11 mouse cellular contexts compared by ENCODE assay signal in genomic region chr10:92333042-92333774, GRCm38 (mm10).
A peak's percentile ranks its signal among the peaks of the same experiment; 100 is the strongest.
DNase-seq lines count a peak whose midpoint lies in the region; ATAC-seq lines count a peak whose summit lies in the region.
"Had no signal": no experiment of that assay in that cellular context is flagged by ENCODE, and none has a peak within 500 bp of the region (broad histone marks: within the 10 kb centered on the region; RNA-seq: fewer than 3 reads in every experiment).

No protein-coding gene starts in this region.

- DNase-seq in right cerebral cortex, adult 2 months (ENCODE audit: low spot score in 2 of 2): peak; percentile 5
- DNase-seq in right cerebral cortex, postnatal 4 days: no peak
- peak; percentile 18 for DNase-seq in forelimb bud, embryonic 11.5 days (ENCODE audit: low read depth, low spot score)
- DNase-seq in adrenal gland, adult 18-20 months (ENCODE audit: low spot score in 2 of 2): no peak
- DNase-seq in kidney, postnatal 25 days: no peak
- DNase-seq: cerebellum, adult 9-10 months; gastrocnemius, postnatal 25 days had no signal

- no peak overlapping the region for H3K9ac ChIP-seq in limb, embryonic 12.5 days (replicated peaks)
- H3K9ac ChIP-seq in stomach, embryonic 15.5 days: no peak overlapping the region
- H3K9ac ChIP-seq: lung, embryonic 15.5 days had no signal

- H3K36me3 ChIP-seq in limb, embryonic 12.5 days: no peaks in the 10 kb centered on the region
- no peaks in the 10 kb centered on the region for H3K36me3 ChIP-seq in stomach, embryonic 15.5 days
- H3K36me3 ChIP-seq: lung, embryonic 15.5 days had no signal

- peak overlapping the region; percentile 56; the same call in 1 of the 2 replicates for H3K27ac ChIP-seq in limb, embryonic 12.5 days
- H3K27ac ChIP-seq in stomach, embryonic 15.5 days: no peak overlapping the region
- H3K27ac ChIP-seq: lung, embryonic 15.5 days had no signal

- no peak overlapping the region for H3K4me2 ChIP-seq in limb, embryonic 12.5 days
- H3K4me2 ChIP-seq in stomach, embryonic 15.5 days: no peak overlapping the region
- H3K4me2 ChIP-seq: lung, embryonic 15.5 days had no signal

- peak; percentile 26; the same call in 1 of the 2 replicates for ATAC-seq in limb, embryonic 12.5 days (ENCODE audit: insufficient number of reproducible peaks, insufficient read depth, low FRiP score, low TSS enrichment, low read depth)
- ATAC-seq in stomach, embryonic 15.5 days (ENCODE audit: insufficient read depth, low FRiP score, low read depth): peak; percentile 39; the same call in 1 of the 2 replicates
- ATAC-seq in granulocyte monocyte progenitor cell, adult 5-6 weeks (replicated peaks; ENCODE audit: poor library complexity, severe bottlenecking): no peak

- H3K4me3 ChIP-seq in limb, embryonic 12.5 days (replicated peaks): no peak overlapping the region
- H3K4me3 ChIP-seq in stomach, embryonic 15.5 days (replicated peaks): no peak overlapping the region
- H3K4me3 ChIP-seq: lung, embryonic 15.5 days had no signal

- no peaks in the 10 kb centered on the region for H3K27me3 ChIP-seq in limb, embryonic 12.5 days
- H3K27me3 ChIP-seq in stomach, embryonic 15.5 days (replicated peaks): no peaks in the 10 kb centered on the region
- H3K27me3 ChIP-seq: lung, embryonic 15.5 days had no signal

- 12% methylated on average over 3 of the region's 3 CpGs for WGBS in limb, embryonic 12.5 days
- WGBS in stomach, embryonic 15.5 days: 14% methylated on average over 3 of the region's 3 CpGs

- H3K4me1 ChIP-seq in limb, embryonic 12.5 days (replicated peaks): peaks cover 16% of the 10 kb centered on the region
- peaks cover 8% of the 10 kb centered on the region; the same call in 1 of the 2 replicates for H3K4me1 ChIP-seq in stomach, embryonic 15.5 days

- H3K9me3 ChIP-seq in limb, embryonic 12.5 days: no peaks in the 10 kb centered on the region
- H3K9me3 ChIP-seq in stomach, embryonic 15.5 days: no peaks in the 10 kb centered on the region
- H3K9me3 ChIP-seq: lung, embryonic 15.5 days had no signal

Comparison
In these comparisons a context has a peak if more than half of its experiments do, and no peak if none do; other contexts are left out.
1. DNase-seq: peak in right cerebral cortex, adult 2 months (2 of 2) and forelimb bud, embryonic 11.5 days (single experiment); none in right cerebral cortex, postnatal 4 days (single experiment), adrenal gland, adult 18-20 months (0 of 2) and kidney, postnatal 25 days (0 of 2).